Mouse (Mus musculus) monocyte, adult 5-6 weeks (primary cell): ENCODE results near the gene Batf2. TPM values are rescaled to one million over a fixed set of nuclear protein-coding genes. Genes with fewer than 3 reads are reported as not detected.

Experiments used
- ATAC-seq: fragments of 153-309, 156-312 bp; replicated peaks from 2 replicates; pipeline ENCODE4 v1.8.0; 2017; ENCODE audit warnings: mild to moderate bottlenecking; ENCODE audit not compliant: low TSS enrichment, insufficient number of reproducible peaks, severe bottlenecking, poor library complexity, low FRiP score
- total RNA-seq: library from RNA; stranded (forward); fragments of 200-1000, 200-491, 200-594 nt; gene quantifications from 3 replicates; pipeline ENCODE4 v1.2.3, GENCODE M21; 2017

Gene Batf2
- total RNA-seq, 1 experiment from 2014 or later, result 5.3 TPM

DNA sequence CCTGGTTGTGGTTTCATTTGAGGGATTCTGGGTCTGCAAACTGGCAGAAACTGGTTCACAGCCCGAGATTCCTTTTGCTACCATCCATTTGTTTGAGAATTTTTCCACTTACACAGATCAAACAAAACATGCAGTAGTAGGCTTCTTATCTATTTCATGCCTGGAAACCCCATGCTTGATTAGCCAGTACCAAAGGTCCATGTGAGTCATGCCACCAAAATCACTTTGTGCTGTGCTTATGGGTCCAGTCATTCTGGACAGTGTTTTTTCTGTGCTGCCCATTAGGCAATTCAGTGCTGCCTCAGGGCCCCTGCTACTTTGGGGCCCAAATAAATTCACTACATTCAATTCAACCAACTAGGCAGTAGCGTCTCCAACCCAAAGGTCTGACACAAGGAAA lies 63.5 kb downstream of the Batf2 start:
- no peak for ATAC-seq

DNA sequence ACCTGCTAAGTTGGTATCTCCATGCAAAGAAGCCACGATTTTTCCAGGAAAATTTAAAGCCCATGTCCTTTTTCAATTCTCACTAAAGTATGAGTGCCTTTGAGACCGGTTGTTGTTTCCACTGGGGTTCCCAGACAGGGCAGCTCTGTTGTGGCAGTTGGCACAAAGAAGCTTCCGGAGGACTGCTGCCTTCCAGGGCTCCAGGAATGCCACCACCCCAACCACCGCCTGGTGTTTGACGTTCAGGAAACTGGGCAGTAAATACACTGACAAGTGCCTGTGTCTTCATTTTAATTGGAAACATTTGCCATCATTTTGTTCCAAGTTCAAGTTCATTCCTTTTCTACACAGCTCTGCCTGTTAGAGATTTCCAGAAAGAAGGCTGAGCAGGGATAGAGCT lies 65.9 kb downstream of the Batf2 start:
- no peak for ATAC-seq

DNA sequence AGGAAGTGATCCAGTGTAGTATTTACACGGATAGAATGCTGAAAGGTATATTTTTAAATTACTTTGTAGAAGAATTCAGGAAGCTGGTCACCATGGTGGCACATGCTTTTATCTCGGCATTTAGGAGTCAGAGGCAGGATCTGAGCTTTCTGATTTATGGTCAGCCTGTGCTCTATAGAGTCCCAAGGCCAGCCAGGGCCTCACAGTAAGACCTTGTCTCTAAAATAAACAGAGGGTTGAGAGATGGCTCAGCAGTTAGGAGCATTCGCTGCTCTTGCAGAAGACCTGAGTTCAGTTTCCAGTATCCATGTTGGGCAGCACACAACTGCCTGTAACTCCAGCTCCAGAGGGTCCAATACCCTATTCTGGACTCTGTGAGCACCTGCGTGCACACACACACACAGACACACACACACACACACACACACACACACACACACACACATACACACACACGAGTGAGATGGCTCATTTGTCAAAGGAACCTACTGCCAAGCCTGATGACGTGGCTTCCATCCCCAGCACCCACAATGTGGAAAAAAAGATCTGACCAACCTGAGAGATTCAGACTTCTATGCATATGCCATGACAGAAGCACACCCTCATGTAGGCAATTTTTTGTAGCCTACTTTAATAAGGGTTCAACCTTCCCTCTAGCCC lies 75.4 kb downstream of the Batf2 start:
- no peak for ATAC-seq

DNA sequence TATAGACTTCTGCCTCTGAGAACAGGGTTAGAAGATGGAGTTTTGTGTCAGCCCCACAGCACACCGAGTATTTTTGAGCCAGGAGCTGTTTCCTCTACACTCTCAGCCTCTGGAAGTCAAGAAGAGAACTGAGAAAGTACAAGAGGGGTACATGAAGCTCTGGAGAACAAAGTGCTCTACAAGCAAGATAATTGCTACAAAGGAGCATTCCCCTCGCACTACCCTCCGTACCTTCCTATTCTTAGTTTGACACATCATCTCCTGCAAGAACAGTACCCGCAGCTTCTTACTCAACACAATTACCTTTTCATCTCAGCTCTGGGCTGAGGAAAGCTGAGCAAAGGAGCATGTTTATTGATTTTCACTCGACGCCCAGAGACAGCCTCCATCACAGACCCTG lies 77.8 kb downstream of the Batf2 start:
- no peak for ATAC-seq

Other genes starting within 250 kb of the Batf2 start
- gene Tigd3, start 246.8 kb upstream of the Batf2 start, total RNA-seq, result 0.64 to 0.97 TPM (median 0.95 TPM) in 3 replicates
- 50.3 to 76.6 TPM (median 76.0 TPM) in 3 replicates for gene Dpf2, start 228.0 kb upstream of the Batf2 start, total RNA-seq
- gene Cdc42ep2, start 216.2 kb upstream of the Batf2 start, total RNA-seq, result 14.7 to 32.1 TPM (median 27.0 TPM) in 3 replicates
- gene Pola2, start 176.8 kb upstream of the Batf2 start, total RNA-seq, result 16.7 to 31.5 TPM (median 26.8 TPM) in 3 replicates
- gene Slc22a20, start 154.8 kb upstream of the Batf2 start, total RNA-seq, result not detected in 3 replicates
- 45.8 to 78.2 TPM (median 59.2 TPM) in 3 replicates for gene Capn1, start 125.1 kb upstream of the Batf2 start, total RNA-seq
- gene Syvn1, start 94.4 kb upstream of the Batf2 start, total RNA-seq, result 7.7 to 16.8 TPM (median 11.2 TPM) in 3 replicates
- 10.1 to 30.8 TPM (median 29.6 TPM) in 3 replicates for gene Mrpl49, start 83.2 kb upstream of the Batf2 start, total RNA-seq
- 2,354 to 3,035 TPM (median 2,719 TPM) in 3 replicates for gene Fau, start 83.1 kb upstream of the Batf2 start, total RNA-seq
- gene Znhit2, start 79.8 kb upstream of the Batf2 start, total RNA-seq, result 4.8 to 9.3 TPM (median 8.4 TPM) in 3 replicates
- gene Tm7sf2, start 72.6 kb upstream of the Batf2 start, total RNA-seq, result 5.5 to 18.5 TPM (median 8.9 TPM) in 3 replicates
- 61.1 to 80.8 TPM (median 75.6 TPM) in 3 replicates for gene Vps51, start 63.8 kb upstream of the Batf2 start, total RNA-seq
- not detected in 3 replicates for gene Tmem262, start 61.0 kb upstream of the Batf2 start, total RNA-seq
- 0.43 TPM in 1 of 3 replicates, not detected in the others for gene Gm28374, start 58.7 kb upstream of the Batf2 start, total RNA-seq
- 29.3 to 49.8 TPM (median 34.6 TPM) in 3 replicates for gene Zfpl1, start 56.0 kb upstream of the Batf2 start, total RNA-seq
- gene Cdca5, start 56.0 kb upstream of the Batf2 start, total RNA-seq, result 0.49 to 0.76 TPM (median 0.75 TPM) in 3 replicates
- 1.4 TPM in 1 of 3 replicates, not detected in the others for gene AC131692.1, start 46.6 kb upstream of the Batf2 start, total RNA-seq
- gene Naaladl1, start 35.2 kb upstream of the Batf2 start, total RNA-seq, result 1.3 TPM in 1 of 3 replicates, not detected in the others
- gene Sac3d1, start 22.3 kb upstream of the Batf2 start, total RNA-seq, result 2.1 to 2.6 TPM (median 2.1 TPM) in 3 replicates
- gene Snx15, start 12.7 kb upstream of the Batf2 start, total RNA-seq, result 8.8 to 22.5 TPM (median 11.5 TPM) in 3 replicates
- 4.8 to 9.6 TPM (median 5.8 TPM) in 3 replicates for gene Arl2, start 565 bp downstream of the Batf2 start, total RNA-seq
- gene Majin, start 43.4 kb downstream of the Batf2 start, total RNA-seq, result not detected in 3 replicates
- gene Gpha2, start 85.4 kb downstream of the Batf2 start, total RNA-seq, result not detected in 3 replicates
- gene Ppp2r5b, start 94.9 kb downstream of the Batf2 start, total RNA-seq, result 15.6 to 22.7 TPM (median 18.0 TPM) in 3 replicates
- 32.7 to 41.0 TPM (median 33.2 TPM) in 3 replicates for gene Atg2a, start 100.7 kb downstream of the Batf2 start, total RNA-seq
- gene Ehd1, start 135.7 kb downstream of the Batf2 start, total RNA-seq, result 40.8 to 62.5 TPM (median 59.6 TPM) in 3 replicates
- gene Cdc42bpg, start 165.5 kb downstream of the Batf2 start, total RNA-seq, result 1.9 to 4.3 TPM (median 2.2 TPM) in 3 replicates
- 14.1 to 22.5 TPM (median 17.8 TPM) in 3 replicates for gene Men1, start 194.0 kb downstream of the Batf2 start, total RNA-seq
- gene Map4k2, start 200.2 kb downstream of the Batf2 start, total RNA-seq, result 119 to 200 TPM (median 169 TPM) in 3 replicates
- 222 to 393 TPM (median 317 TPM) in 3 replicates for gene Sf1, start 222.7 kb downstream of the Batf2 start, total RNA-seq
- 4.5 to 17.7 TPM (median 7.7 TPM) in 3 replicates for gene Pygm, start 243.4 kb downstream of the Batf2 start, total RNA-seq